Mouse (Mus musculus) heart, adult 9 months (tissue): ENCODE measurements around the gene Rhoh.

ENCODE experiments used
- DNase-seq, 2 experiments: peaks; one replicate each; pipeline ENCODE4 v3.0.0; 2022; ENCODE audit warnings: low spot score in 2 of 2

The Rhoh gene

DNA sequence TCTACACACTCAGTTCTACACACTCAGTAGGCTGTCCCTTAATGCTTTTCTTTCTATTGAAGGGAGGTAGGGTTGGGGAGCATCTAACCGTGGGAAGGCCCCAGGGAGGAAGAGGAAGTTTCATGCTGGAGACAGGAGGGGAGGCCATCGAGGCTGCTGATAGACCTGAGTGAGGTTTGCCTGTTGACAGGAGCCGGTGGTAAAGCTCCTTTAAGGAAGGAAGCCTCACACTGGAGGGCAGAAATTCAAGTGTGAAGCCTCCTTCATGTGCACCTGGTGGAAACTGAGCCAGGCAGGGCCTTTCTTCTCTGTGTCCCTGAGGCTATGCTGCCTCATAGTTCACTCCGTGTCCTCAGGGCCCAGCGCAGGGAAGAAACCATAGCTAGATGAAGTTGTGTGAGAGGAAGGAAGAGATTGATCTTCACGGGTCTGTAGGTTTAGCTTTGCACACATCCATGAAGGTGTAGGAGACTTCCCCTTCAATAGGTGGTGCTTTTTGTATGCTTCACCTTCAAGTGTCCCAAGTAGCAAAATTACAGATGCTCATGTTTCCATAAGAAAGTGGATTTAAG is 34.2 kb downstream of the Rhoh start:
- no peak for DNase-seq

DNA sequence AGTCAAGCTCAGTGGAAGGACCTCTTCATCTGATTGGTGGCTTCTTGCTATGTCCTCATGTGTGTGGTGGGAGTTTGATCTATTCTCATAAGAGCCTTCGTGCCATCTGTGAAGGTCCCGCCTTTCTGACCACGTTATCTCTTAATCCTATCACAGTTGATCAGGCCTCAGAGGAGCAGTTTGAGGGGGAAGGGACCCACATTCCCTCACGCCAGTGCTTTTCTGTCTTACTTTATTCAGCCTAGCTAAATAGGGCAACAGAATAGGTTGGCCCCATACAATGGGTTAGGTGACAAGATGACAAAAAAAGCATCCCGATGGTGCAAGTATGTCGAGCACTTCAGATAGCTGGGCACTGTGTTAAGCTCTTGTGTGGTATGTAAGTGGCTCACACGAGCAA is 34.8 kb downstream of the Rhoh start:
- DNase-seq, result no peak

DNA sequence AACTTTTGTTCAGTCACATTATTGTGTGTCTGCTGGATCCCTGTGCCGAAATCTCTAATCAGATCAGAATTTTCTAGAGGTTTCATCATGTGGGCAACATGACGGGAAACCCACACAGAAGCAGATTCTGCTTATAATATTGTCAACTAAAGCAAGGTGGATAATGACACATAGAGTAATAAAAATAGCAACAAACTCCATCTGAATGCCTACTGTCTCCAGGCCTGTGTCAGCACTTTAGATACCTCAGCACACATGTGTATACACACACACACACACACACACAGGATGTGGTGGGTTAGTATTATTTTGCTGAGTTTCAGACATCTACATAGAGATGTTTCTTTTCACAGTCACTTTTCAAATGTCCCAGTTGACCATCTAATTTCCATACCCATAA is 36.7 kb downstream of the Rhoh start:
- no peak for DNase-seq

DNA sequence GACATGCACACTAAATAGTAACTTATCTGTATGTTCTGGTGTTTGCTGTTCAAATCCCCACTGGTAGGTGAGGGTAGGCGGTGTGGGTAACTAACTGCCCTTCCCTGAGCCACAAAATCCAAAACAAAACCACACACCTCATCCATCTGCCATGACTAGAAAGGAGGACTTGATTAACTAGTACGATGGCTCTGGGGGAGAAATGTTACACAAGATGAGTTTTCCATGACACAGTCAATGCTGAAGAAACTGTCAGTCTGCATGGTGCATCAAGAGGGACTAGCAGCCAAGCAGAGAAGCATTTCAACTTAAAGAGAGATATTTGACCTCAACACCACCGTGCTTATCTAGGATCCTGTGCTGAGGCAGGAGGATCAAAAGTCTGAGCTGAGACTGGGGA is 37.7 kb downstream of the Rhoh start:
- no peak for DNase-seq

DNA sequence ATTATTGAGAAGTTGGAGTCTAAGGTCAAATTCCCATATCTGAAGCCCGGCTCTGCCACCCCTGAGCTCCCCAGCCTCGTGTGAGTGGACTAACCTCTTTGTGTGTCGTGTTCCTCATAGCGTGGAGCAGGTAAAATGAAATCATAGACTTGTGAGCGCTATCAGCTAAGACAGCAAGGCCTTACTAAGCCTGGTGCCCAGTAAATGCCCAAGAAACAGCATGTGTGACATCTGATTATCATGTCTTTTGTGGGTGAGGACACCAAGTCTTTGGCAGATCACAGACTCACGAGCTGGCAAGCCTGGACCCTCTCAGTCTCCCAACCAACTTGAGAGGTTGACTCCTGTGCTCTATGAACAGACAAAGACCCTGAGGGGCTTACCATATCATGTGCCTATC is 39.1 kb downstream of the Rhoh start:
- no peak for DNase-seq

DNA sequence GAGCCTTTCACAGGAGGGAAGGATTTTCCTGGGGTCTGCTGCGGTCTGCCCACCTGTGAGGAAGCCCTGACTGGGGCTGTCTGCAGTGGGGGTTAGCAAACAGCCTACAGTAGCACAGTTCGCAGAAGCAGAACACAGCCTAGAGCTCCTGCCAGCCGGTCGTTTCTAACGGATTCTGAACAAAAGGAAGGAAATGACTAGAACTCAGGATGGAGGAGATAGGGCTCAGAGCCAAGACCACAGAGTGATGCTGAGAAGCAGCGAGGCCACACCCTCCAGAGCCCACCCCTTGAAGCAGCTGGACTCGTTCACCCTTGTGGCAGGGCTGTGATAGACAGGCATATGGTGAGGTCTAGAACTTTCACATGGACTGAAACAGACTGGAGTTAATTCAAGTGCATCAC is 39.9 kb downstream of the Rhoh start:
- DNase-seq, result peak in 1 of 2 experiments; percentile 8

DNA sequence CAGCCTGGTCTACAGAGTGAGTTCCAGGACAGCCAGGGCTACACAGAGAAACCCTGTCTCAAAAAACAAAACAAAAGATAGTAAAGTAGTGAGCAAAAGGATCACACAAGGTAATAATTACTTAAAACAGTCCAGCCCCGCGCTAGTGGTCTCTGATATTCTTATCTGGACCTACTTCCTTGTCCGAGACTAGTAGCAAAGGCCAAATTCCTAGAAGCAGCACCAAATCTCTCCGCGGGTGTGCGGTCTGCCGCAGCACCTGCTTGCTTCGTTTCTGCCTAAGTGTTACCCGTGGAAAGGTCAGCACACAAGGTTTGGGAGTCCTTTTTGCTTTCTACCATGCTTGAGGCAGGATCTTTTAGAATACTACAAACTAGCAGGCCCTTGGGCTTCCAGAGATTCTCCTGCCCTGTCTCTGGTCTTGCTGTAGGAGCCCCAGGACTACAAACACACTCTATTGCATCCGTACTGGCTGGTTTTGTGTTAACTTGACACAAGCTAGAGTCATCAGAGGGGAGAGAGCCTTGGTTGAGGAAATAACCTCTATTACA is 40.9 kb downstream of the Rhoh start:
- DNase-seq, result no peak

DNA sequence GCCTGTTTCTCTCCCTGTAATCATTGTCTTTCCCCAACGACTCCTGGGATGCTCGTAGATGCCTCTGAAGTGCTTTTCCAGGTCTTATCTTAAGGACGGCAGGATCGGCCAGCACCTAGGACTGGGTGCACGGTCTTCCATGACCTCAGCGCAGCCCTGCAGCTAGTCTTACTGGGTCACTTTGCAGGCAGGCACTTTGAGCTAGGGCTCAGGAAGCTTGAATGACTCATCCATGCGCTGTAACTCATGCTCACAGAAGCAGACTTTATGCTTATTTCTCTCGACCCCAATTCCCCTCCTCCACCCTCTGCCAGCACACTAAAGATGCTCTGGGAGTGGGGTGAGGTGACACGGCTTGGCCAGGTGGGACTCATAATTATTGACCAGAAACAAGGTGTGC is 41.8 kb downstream of the Rhoh start:
- DNase-seq, result no peak

DNA sequence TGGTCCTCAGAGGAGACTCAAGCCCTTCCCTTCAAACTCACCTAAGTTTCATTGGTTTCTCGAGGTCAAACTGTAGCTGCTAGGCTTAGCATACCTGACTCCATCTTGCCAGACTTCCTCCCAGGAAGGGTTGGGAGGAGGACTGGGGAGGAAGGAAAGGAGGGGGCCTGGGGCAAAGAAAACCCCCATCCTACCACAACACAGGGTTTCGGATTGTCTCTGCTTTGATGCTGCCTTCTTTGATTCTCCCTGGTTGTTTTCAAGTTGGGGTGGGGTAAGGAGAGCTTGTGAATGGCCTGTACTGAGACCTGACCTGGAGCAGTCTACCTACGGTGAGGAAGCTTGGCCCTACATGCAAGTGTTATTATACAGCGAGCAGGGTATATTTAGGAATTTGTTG is 43.5 kb downstream of the Rhoh start:
- DNase-seq, result no peak

DNA sequence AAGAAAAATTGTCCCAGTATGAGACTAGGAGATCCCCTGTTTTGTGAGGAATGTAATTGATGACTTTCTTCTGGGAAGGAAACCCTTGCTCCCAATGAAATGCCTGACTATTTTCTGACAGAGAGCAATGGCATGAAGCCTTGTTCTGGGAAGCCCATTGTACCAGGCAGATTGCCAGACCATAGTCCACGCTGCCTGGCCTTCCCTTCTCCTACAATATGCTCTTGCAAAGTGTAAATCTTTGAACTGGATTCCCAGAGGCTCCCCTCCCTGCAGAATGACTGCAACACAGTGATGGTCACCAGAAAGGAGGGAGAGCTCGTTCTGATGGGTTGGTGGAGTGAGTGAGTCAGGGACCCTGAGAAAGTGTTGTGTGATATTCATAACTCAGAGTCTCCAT is 47.7 kb downstream of the Rhoh start:
- no peak for DNase-seq

DNA sequence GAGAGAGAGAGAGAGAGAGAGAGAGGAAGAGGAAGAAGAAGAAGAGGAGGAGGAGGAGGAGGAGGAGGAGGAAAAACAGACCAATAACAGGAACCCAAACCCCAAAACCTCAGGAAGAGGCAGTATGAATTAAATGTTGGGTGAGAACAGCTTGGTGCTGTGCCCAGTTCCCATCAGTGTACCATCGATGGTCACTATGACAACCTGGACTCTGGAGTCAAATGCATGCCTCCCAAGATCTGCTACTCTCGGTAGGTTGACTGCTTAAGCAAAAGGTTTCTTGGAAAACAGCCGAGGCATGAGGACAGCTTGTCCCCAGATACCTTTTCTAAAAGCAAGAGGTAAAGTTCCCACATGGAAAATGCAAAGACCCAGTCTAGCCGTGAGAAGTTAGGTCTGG is 48.3 kb downstream of the Rhoh start:
- no peak for DNase-seq

DNA sequence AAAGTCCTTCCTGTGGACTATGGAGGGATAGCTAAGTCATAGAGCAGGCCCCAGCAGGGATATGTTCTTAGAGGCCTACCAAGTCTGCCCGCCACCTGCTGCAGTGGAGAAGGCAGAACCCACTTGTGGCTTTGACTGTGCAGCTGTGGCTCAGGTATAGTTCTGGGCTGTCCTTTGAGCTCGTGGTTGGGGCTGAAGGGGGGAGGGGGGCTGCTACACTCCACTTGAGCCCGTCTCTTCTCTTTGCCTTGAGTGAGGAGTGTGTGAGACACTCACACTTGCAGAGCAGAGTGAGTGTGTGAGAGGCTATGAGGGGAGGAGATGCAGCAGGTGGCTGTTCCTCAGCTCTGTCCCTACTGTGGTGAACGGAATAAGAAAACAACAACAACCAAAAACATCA is 49.4 kb downstream of the Rhoh start:
- no peak for DNase-seq

DNA sequence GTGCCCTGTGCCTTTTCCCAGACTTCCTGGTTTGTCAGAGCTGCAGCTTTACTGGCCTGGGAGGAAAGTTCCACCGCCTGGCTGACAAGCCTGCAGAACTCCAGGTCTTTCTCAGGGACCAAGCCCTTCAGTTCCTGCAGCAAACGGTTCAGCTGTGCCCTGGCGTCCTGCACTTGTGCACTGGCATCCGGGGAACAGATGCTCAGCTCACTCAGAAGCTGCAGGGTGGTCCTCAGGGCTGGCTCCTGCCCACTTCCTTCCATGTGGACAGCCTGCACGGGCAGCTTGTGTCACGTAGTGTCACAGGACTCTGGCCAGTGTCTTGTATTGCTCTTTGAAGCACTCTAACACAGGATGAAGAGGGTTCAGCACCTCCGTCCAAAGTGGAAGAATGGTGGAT is 50.7 kb downstream of the Rhoh start:
- DNase-seq, result no peak

DNA sequence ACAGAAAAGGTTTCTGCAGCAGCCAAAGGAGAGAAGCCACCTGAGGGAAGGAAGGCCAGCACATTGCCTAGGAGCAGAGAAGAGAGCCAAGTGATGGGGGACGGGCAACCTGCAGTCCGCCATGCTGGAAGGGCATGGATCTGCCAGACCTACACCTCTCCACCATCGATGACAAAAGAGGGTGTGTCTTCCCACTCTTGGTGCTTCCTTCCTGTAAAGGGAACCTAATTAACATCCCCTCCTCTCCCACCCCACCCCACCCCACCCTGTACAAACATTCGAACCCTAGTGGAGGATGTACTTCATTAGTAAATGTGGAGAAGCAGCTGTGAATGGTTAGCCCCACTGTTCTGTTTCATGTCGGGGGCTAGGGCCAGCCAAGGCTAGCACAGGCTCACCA is 51.2 kb downstream of the Rhoh start:
- no peak for DNase-seq

DNA sequence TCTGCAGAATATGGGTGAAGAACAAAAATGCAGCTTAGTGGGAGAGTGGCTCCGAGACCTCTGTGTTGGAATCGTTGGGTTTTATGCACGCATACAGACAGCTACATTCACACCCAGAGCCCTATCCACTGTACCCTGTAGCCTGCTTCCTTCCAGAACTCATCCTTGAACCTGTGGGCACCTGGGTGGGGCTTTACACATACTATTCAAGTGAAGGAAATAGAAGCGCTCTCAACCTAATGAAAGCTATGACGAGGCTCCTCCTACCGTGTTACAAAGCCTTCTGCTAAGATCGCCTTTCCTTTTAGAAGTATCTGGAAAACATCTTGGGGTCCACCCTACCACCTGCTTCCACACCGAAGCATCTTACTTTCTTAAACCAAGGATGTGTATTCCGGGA is 52.1 kb downstream of the Rhoh start:
- DNase-seq, result no peak

DNA sequence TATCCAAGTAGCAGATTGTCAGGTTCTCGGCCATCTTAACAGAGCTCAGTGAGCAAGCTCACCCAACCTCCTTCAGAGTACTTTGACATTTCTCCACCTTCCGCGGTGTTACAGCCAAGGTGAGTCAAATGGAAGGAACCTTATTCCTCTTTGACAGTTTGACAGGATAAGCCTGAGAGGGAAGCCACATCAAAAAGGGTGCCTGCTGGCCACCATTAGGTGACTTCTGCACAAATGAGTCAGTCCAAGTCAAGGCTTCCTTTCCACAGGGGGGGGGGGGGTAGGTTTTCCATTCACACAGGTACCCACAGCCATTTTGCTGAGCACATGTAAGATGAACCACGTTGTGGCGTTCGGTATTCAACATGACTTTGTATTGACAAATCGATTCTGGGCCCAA is 53.3 kb downstream of the Rhoh start:
- DNase-seq, result no peak

DNA sequence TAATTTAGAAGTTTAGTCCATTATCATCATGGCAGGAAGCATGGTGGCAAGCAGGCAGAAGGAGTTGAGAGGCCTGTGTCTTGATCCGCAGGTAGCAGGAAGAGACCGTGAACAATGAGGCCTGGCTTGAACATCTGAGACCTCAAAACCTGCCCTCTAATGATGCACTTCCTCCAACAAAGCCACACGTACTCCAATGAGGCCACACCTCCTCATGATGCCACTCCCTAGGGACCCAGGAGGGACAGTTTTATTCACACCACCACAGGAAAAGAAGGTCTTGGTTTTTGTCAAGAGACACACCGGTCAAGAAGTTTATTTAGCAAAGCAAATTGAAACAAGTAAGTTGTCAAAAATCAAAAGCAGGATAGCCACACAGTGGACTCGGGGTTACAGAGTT is 55.9 kb downstream of the Rhoh start:
- DNase-seq, result no peak

DNA sequence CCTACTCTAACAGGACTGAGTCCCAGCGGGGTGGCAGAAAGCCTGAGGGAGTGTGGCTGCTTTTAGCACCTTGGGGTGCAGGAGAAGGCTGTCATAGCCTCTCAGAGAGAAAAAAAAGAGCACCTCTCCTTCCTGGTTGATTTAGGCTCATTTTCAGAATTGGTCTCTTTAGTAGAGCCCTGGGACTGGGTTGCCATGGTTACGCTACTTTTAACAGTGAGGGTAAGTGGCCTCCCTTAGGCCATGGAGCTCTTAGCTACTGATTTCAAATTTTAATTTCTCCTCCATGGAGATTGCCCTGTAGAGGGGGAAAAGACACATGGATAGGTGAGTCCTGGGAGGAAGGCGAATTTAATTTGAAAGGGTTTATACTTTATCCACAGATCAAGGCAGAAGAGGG is 57.6 kb downstream of the Rhoh start:
- no peak for DNase-seq

DNA sequence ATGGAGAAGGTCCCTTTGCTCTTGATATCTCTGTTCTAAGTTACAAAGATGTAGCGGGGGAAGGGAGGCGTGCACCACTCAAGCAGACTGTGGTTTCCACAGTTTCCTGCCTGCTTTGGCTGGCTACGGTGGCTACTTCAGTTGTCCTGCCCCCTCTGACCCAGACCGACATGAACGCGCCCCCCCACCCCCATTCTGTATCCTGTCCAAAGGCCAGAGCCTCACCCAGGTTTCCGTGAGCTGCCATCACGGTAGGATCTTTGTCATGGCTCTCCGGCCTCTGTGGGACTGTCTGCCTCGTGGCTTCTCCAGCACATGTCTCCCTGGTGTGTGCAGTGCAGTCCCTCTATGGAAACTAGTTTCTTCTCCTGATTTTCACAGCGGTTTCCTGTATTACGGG is 58.3 kb downstream of the Rhoh start:
- no peak for DNase-seq

DNA sequence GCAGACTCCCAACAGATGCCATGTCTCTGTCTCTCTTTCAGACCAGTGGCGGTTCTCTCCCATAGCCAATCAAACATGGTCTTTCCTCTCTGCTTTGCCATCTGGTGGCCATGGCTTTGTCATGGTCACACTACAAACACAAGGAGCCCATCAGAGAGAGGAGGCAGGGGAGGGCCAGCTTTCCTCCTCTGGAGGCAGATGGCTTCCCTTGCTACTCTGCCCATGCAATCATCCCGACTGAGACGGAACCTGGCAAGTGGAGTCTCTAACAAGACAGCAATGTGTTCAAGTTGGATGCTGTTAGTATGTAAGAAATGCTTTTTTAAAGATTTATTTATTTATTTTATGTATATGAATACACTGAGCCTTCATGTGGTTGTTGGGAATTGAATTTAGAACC is 58.9 kb downstream of the Rhoh start:
- no peak for DNase-seq

DNA sequence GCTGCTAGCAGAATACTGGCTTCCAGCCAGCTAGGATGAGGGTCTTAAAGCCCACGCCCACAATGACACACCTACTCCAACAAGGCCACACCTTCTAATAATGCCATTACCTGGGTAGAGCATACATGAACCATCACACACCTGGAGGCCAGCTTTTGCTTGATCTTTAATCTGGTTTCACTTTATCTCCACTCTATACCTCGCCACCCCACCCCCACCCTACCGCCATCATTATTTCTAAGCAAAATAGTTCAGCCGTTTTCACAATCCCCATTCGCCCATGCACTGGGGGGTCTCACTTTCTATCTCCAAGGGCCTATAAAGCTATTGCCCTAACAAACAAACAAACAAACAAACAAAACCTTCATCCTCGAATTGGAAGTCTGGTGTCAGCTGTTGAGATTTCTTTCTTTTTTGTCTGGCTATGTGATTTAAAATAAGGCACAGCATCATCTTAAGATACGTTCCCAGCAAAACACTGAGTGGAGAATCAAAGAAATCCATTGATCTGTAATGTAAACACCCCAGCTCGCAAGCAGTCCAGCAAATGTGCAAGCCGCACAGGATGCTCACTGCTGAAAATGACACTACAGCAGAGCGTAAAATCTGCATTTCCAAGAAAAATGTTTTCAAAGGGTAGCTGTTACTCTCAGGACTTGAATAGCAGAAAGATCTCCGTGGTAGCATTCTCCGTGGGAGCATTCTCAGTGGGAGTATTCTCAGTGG is 59.9 kb downstream of the Rhoh start:
- DNase-seq, result no peak

DNA sequence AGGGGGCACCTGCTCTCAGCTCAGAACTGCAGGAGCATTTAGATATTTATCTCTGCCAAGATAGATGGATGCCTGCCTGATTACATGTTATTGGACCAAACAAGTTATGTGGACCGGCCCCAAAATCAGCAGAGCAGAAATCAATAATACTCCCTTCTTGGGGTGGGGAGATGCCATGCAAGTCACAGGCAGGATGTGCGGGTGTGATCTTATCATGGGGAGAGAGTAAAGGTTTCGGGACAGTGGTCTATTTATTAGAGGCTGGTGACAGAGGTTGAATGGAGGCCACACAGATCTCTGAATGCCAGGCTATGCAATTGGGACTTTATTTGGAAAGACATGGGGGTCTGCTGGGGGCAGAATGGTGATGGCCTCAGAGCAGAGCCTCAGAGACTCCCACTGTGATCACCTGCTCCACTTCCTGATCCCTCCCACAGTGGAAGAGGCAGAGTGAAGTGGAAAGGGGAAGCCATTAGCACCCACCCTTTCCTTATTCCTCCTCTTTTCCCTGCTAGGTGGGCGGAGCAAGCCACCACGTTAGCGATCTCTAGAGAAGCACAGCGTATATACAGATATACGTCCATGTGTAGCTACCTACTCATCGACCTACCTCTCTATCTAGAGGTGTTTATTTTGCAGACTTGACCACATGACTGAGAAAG is 60.6 kb downstream of the Rhoh start:
- no peak for DNase-seq

DNA sequence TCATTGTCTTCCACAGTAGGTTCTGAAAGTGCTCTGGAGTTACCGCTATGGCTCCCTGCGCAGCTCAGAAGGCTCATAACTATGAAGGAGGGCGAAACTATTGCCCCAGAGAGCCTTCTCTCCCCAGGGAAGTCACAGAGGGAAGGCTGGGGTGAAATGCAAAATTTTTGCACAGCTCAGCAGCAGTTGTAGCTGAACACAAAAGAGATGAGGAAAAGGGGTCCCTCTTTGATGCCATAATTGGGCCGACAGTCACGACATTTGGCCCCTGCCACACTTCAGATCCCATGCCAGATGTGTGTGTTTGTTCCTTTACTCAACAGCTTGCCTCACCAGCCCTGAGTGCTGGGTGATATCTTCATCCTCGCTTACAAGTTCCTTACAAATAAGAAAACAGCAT is 65.7 kb downstream of the Rhoh start:
- DNase-seq, result no peak
